13 mouse cellular contexts compared by ENCODE assay signal in genomic region chr9:42083661-42084067, GRCm38 (mm10). TPM values are rescaled to one million over a fixed set of nuclear protein-coding genes. Genes with fewer than 3 reads are reported as not detected.
DNase-seq lines count a peak whose midpoint lies in the region; ATAC-seq lines count a peak whose summit lies in the region.
"Had no signal": no experiment of that assay in that cellular context is flagged by ENCODE, and none has a peak within 500 bp of the region (broad histone marks: within the 10 kb centered on the region; RNA-seq: fewer than 3 reads in every experiment).

No protein-coding gene starts in this region.

- no peaks in the 10 kb centered on the region for H3K36me3 ChIP-seq in liver, embryonic 11.5 days (ENCODE audit: control insufficient read depth, insufficient read depth, low read length)
- no peaks in the 10 kb centered on the region for H3K36me3 ChIP-seq in limb, embryonic 10.5 days
- no peaks in the 10 kb centered on the region for H3K36me3 ChIP-seq in kidney, embryonic 14.5 days (ENCODE audit: control insufficient read depth, insufficient read depth, low read length)
- H3K36me3 ChIP-seq: intestine, embryonic 15.5 days; midbrain, embryonic 12.5 days had no signal

- H3K27ac ChIP-seq in liver, embryonic 11.5 days (ENCODE audit: low read depth, low read length): no peak overlapping the region
- H3K27ac ChIP-seq in limb, embryonic 10.5 days: no peak overlapping the region
- H3K27ac ChIP-seq in kidney, embryonic 14.5 days (ENCODE audit: low read depth, low read length): no peak overlapping the region
- H3K27ac ChIP-seq: embryonic facial prominence, embryonic 10.5 days; intestine, embryonic 15.5 days; midbrain, embryonic 12.5 days had no signal

- peak; percentile 85 for ATAC-seq in frontal cortex, adult (ENCODE audit: low TSS enrichment)
- no peak for ATAC-seq in liver, embryonic 11.5 days (replicated peaks; ENCODE audit: low FRiP score)
- no peak for ATAC-seq in kidney, embryonic 14.5 days (ENCODE audit: low FRiP score, low TSS enrichment)
- ATAC-seq: intestine, embryonic 15.5 days; liver, postnatal 0 days had no signal

- 58% methylated on average over 4 of the region's 4 CpGs for WGBS in liver, embryonic 11.5 days
- 88% methylated on average over 4 of the region's 4 CpGs for WGBS in limb, embryonic 10.5 days
- WGBS in kidney, embryonic 14.5 days: 82% methylated on average over 4 of the region's 4 CpGs

- no peaks in the 10 kb centered on the region for H3K27me3 ChIP-seq in liver, embryonic 11.5 days (replicated peaks; ENCODE audit: control insufficient read depth, insufficient read depth, low read length)
- H3K27me3 ChIP-seq in limb, embryonic 10.5 days (ENCODE audit: low read depth, poor library complexity, severe bottlenecking): no peaks in the 10 kb centered on the region
- no peaks in the 10 kb centered on the region; the same call in 1 of the 2 replicates for H3K27me3 ChIP-seq in kidney, embryonic 14.5 days (ENCODE audit: control insufficient read depth, insufficient read depth, low read length)
- H3K27me3 ChIP-seq: intestine, embryonic 15.5 days had no signal

- peak; percentile 44 to 45 for DNase-seq in cerebellum, postnatal 36 days
- DNase-seq in cerebellum, adult 8-10 months: no peak
- peak; percentile 81 to 87 for DNase-seq in left cerebral cortex, adult 18-20 months (ENCODE audit: low spot score in 2 of 2)
- DNase-seq in right cerebral cortex, postnatal 10 days (ENCODE audit: low spot score in 2 of 2): peak; percentile 79 to 90
- DNase-seq in liver, embryonic 11.5 days (ENCODE audit: low spot score): no peak
- DNase-seq in limb, embryonic 10.5 days (ENCODE audit: low spot score): no peak
- DNase-seq: heart, postnatal 36 days; liver, postnatal 0 days had no signal

- no peak overlapping the region for H3K4me2 ChIP-seq in liver, embryonic 11.5 days
- H3K4me2 ChIP-seq in kidney, embryonic 14.5 days (replicated peaks; ENCODE audit: low read depth, low read length): no peak overlapping the region
- H3K4me2 ChIP-seq: intestine, embryonic 15.5 days; midbrain, embryonic 12.5 days had no signal

- no peaks in the 10 kb centered on the region for H3K9me3 ChIP-seq in liver, embryonic 11.5 days (ENCODE audit: control insufficient read depth, low read length)
- no peaks in the 10 kb centered on the region for H3K9me3 ChIP-seq in limb, embryonic 10.5 days (replicated peaks)
- H3K9me3 ChIP-seq in kidney, embryonic 14.5 days (ENCODE audit: control insufficient read depth, low read length): no peaks in the 10 kb centered on the region
- H3K9me3 ChIP-seq: embryonic facial prominence, embryonic 10.5 days; intestine, embryonic 15.5 days; midbrain, embryonic 12.5 days had no signal

- no peaks in the 10 kb centered on the region for H3K4me1 ChIP-seq in liver, embryonic 11.5 days (replicated peaks; ENCODE audit: control insufficient read depth, insufficient read depth, low read length)
- no peaks in the 10 kb centered on the region for H3K4me1 ChIP-seq in limb, embryonic 10.5 days
- H3K4me1 ChIP-seq in kidney, embryonic 14.5 days (ENCODE audit: control insufficient read depth, insufficient read depth, low read length): no peaks in the 10 kb centered on the region
- H3K4me1 ChIP-seq: embryonic facial prominence, embryonic 10.5 days; intestine, embryonic 15.5 days had no signal

- H3K9ac ChIP-seq in liver, embryonic 11.5 days (ENCODE audit: low read depth, low read length): no peak overlapping the region
- H3K9ac ChIP-seq in kidney, embryonic 14.5 days (ENCODE audit: low read depth, low read length): no peak overlapping the region
- H3K9ac ChIP-seq: intestine, embryonic 15.5 days; liver, postnatal 0 days; midbrain, embryonic 12.5 days had no signal

- H3K4me3 ChIP-seq in liver, embryonic 11.5 days (ENCODE audit: low read depth, low read length): no peak overlapping the region
- no peak overlapping the region for H3K4me3 ChIP-seq in limb, embryonic 10.5 days
- H3K4me3 ChIP-seq in kidney, embryonic 14.5 days (ENCODE audit: low read length): no peak overlapping the region
- H3K4me3 ChIP-seq: embryonic facial prominence, embryonic 10.5 days; intestine, embryonic 15.5 days; midbrain, embryonic 12.5 days had no signal

RNA-seq across cellular contexts. Expression of gene Sorl1, which starts 40.4 kb away (rescaled TPM):
- total RNA-seq in left cerebral cortex, adult 18-20 months (2021): 100 to 1,000 TPM; 180 to 243 TPM
- polyA plus RNA-seq in liver, embryonic 11.5 days (2014; fragmentation: Nextera tagmentation; extraction: Ambion mirVana): 1.8 and 2.1 TPM in 2 replicates
- 4.3 and 6.6 TPM in 2 replicates for polyA plus RNA-seq in limb, embryonic 10.5 days (2016; fragmentation: Nextera tagmentation; extraction: Ambion mirVana)
- 9.1 and 11.5 TPM in 2 replicates for polyA plus RNA-seq in kidney, embryonic 14.5 days (2014; fragmentation: Nextera tagmentation; extraction: Ambion mirVana)

Comparison
In these comparisons a context has a peak if more than half of its experiments do, and no peak if none do; other contexts are left out.
1. DNase-seq: peak in cerebellum, postnatal 36 days (2 of 2), left cerebral cortex, adult 18-20 months (2 of 2) and right cerebral cortex, postnatal 10 days (2 of 2); none in cerebellum, adult 8-10 months (single experiment), liver, embryonic 11.5 days (single experiment) and limb, embryonic 10.5 days (single experiment).